ENCODE assay signal across 8 mouse cellular contexts in genomic region chr14:118131931-118132641, GRCm38 (mm10). TPM values are rescaled to one million over a fixed set of nuclear protein-coding genes. Genes with fewer than 3 reads are reported as not detected.
DNase-seq lines count a peak whose midpoint lies in the region; ATAC-seq and TF ChIP-seq lines count a peak whose summit lies in the region.

No protein-coding gene starts in this region.

- H3K27ac ChIP-seq in heart, embryonic 11.5 days (ENCODE audit: low read depth, low read length) = peak overlapping the region; percentile 66
- H3K27ac ChIP-seq in hindbrain, embryonic 12.5 days = no peak overlapping the region

- H3K4me3 ChIP-seq in heart, embryonic 11.5 days (ENCODE audit: low read depth, low read length) = peak overlapping the region; percentile 86
- peak overlapping the region; percentile 81 for H3K4me3 ChIP-seq in G1E (ENCODE audit: low read depth, low read length)
- peak overlapping the region; percentile 71 for H3K4me3 ChIP-seq in hindbrain, embryonic 12.5 days

- ATAC-seq in heart, embryonic 11.5 days (replicated peaks; ENCODE audit: insufficient number of reproducible peaks, low FRiP score, low TSS enrichment) = 0 out of 2 replicates have a peak, but pooled peaks have one; percentile 28
- no peak for ATAC-seq in G1E (ENCODE audit: extremely low read depth, insufficient number of reproducible peaks, low FRiP score, poor library complexity, severe bottlenecking)
- peak; percentile 27 for ATAC-seq in hindbrain, embryonic 12.5 days (ENCODE audit: low FRiP score)
- ATAC-seq in megakaryocyte progenitor cell, adult 5-6 weeks (replicated peaks; ENCODE audit: poor library complexity) = peak; percentile 9

- no peaks in the 10 kb centered on the region for H3K9me3 ChIP-seq in heart, embryonic 11.5 days (replicated peaks; ENCODE audit: control insufficient read depth, low read length)
- H3K9me3 ChIP-seq in G1E (replicated peaks) = no peaks in the 10 kb centered on the region
- H3K9me3 ChIP-seq in hindbrain, embryonic 12.5 days (replicated peaks) = no peaks in the 10 kb centered on the region

- peak overlapping the region; percentile 90 for H3K9ac ChIP-seq in heart, embryonic 11.5 days (ENCODE audit: low read depth, low read length)
- H3K9ac ChIP-seq in hindbrain, embryonic 12.5 days = peak overlapping the region; percentile 78

- H3K27me3 ChIP-seq in heart, embryonic 11.5 days (ENCODE audit: control insufficient read depth, insufficient read depth, low read length) = no peaks in the 10 kb centered on the region
- H3K27me3 ChIP-seq in G1E (ENCODE audit: insufficient read depth, low read length) = no peaks in the 10 kb centered on the region
- peaks cover 4% of the 10 kb centered on the region; the same call in 1 of the 2 replicates for H3K27me3 ChIP-seq in hindbrain, embryonic 12.5 days

- 11% methylated on average over 21 of the region's 21 CpGs for WGBS in heart, embryonic 11.5 days (ENCODE audit: insufficient replicate concordance)
- 13% methylated on average over 21 of the region's 21 CpGs for WGBS in hindbrain, embryonic 12.5 days

- H3K4me2 ChIP-seq in heart, embryonic 11.5 days = peak overlapping the region; percentile 93
- peak overlapping the region; percentile 86 for H3K4me2 ChIP-seq in hindbrain, embryonic 12.5 days (replicated peaks)

- no peak for DNase-seq in heart, adult 11 months
- peak; percentile 37 for DNase-seq in G1E (ENCODE audit: low spot score)
- DNase-seq in layer of hippocampus, adult 9-10 months (ENCODE audit: low spot score) = no peak
- DNase-seq in urinary bladder, postnatal 36 days (ENCODE audit: low spot score in 2 of 2) = no peak
- DNase-seq in right cerebral cortex, postnatal 4 days = no peak

- TF ChIP-seq CTCF in G1E (IDR thresholded peaks at IDR 0.05; ENCODE audit: low read depth, low read length) = no peak

- peaks cover 14% of the 10 kb centered on the region for H3K4me1 ChIP-seq in heart, embryonic 11.5 days (ENCODE audit: control insufficient read depth, insufficient read depth, low read length)
- H3K4me1 ChIP-seq in G1E (ENCODE audit: insufficient read depth, low read depth, low read length) = peaks cover 63% of the 10 kb centered on the region
- peaks cover 22% of the 10 kb centered on the region for H3K4me1 ChIP-seq in hindbrain, embryonic 12.5 days

- H3K36me3 ChIP-seq in heart, embryonic 11.5 days (ENCODE audit: control insufficient read depth, insufficient read depth, low read length) = 0 out of 2 replicates have a peak, but pooled peaks cover 3% of the 10 kb centered on the region
- H3K36me3 ChIP-seq in G1E (replicated peaks) = peaks cover 42% of the 10 kb centered on the region
- peaks cover 23% of the 10 kb centered on the region for H3K36me3 ChIP-seq in hindbrain, embryonic 12.5 days

RNA-seq across cellular contexts. Expression of gene Tgds, which starts 0.5 kb away (rescaled TPM):
- polyA plus RNA-seq in heart, embryonic 11.5 days (2014; fragmentation: Nextera tagmentation; extraction: Ambion mirVana) = 35.9 and 37.8 TPM in 2 replicates
- total RNA-seq in G1E (2014; fragmentation: Nextera tagmentation) = 20.0 and 29.9 TPM in 2 replicates
- total RNA-seq in G1E (2017) = 8.5 and 12.2 TPM in 2 replicates
- polyA plus RNA-seq in G1E (2012) = 3.1 and 6.5 TPM in 2 replicates
- polyA plus RNA-seq in hindbrain, embryonic 12.5 days (2016; fragmentation: Nextera tagmentation; extraction: Ambion mirVana) = 28.7 and 31.4 TPM in 2 replicates
- total RNA-seq in megakaryocyte progenitor cell, adult 5-6 weeks (2015) = 22.9 and 23.3 TPM in 2 replicates
- total RNA-seq in megakaryocyte progenitor cell, adult 5-6 weeks (2017) = 20.2 TPM in 2 replicates

RNA-seq across cellular contexts. Expression of gene Gpr180, which starts 4.9 kb away (rescaled TPM):
- 37.5 and 44.1 TPM in 2 replicates for polyA plus RNA-seq in heart, embryonic 11.5 days (2014; fragmentation: Nextera tagmentation; extraction: Ambion mirVana)
- total RNA-seq in G1E (2014; fragmentation: Nextera tagmentation) (18.6 and 21.1 TPM in 2 replicates), G1E (2017) (23.0 and 25.0 TPM in 2 replicates)
- polyA plus RNA-seq in G1E (2012) = 9.6 and 10.1 TPM in 2 replicates
- polyA plus RNA-seq in hindbrain, embryonic 12.5 days (2016; fragmentation: Nextera tagmentation; extraction: Ambion mirVana) = 36.4 and 38.6 TPM in 2 replicates
- 15.5 and 16.2 TPM in 2 replicates for total RNA-seq in megakaryocyte progenitor cell, adult 5-6 weeks (2015)
- total RNA-seq in megakaryocyte progenitor cell, adult 5-6 weeks (2017) = 12.2 and 14.1 TPM in 2 replicates
